Mouse (Mus musculus) cerebellum, postnatal 10 days (tissue): Measurements from ENCODE around the gene Sirpb1c.
"Not testable (repeated sequence)": the region's sequence is repeated elsewhere in the genome, so short reads cannot be mapped to it uniquely, and the experiment has no call there.

Source experiments
- DNase-seq, 2 experiments: peaks; one replicate each; pipeline ENCODE4 v3.0.0; 2021; ENCODE audit warnings: mixed read lengths in 2 of 2

Sirpb1c gene

DNA sequence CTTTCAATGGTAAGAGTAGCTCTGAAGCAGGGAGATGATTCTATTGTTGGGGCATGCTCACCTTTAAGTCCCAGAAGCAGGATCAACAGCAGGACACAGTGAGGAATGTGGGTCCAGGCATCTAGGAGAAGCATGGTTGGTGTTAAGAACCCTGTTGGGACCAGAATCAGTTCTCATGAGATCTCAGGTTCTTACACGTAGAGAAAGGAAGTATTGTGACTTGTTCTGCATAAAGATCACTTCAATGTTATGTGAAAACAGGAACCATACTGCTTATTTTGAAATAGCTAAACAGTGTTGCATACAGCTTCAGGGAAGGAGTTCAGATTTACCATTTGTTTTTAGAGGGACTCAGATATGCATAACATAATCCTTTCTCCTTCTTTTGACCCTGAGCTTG is at the start of gene Sirpb1c:
Sirpb1c (minus strand) TSS at position 249 of the 400 bp plus-strand sequence.
- DNase-seq, result not testable (repeated sequence)

- no peak for DNase-seq
Measured at GRCm38 (mm10) chr3:15886380-15886779, 38.1 kb upstream of the Sirpb1c start.

GRCm38 (mm10) chr3:15855773-15856172 is 7.4 kb upstream of the Sirpb1c start:
- DNase-seq, result not testable (repeated sequence)

- no peak for DNase-seq
Measured at GRCm38 (mm10) chr3:15849922-15850321, 1.6 kb upstream of the Sirpb1c start.

GRCm38 (mm10) chr3:15847332-15848047 is 838 bp downstream of the Sirpb1c start:
- no peak for DNase-seq

DNA sequence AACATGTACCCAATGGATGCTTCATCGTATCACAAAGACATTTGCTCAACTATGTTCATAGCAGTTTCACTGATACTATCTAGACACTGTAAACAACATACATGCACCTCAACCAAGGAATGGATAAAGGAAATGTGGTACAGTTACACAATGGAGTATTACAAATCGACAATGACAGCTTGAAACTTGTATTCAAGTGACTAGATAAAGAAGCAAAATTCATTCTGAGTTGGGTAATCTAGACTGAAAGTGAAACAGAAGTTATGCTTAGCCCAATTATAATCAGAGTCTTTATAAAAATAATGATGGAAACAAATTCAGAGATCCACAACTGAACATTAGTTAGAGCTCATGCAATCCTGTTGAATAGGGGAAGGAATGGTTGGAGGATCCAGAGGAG is 74.7 kb downstream of the Sirpb1c start:
- not testable (repeated sequence) for DNase-seq
